Mouse (Mus musculus) CD4-positive, CD25-positive, alpha-beta regulatory T cell (primary cell): ENCODE measurements around the gene Gm26657. TPM values are rescaled to one million over a fixed set of nuclear protein-coding genes. Genes with fewer than 3 reads are reported as not detected.

Experiments used
- polyA plus RNA-seq: library from polyadenylated mRNA; unstranded; fragments of 100-300 nt; shearing (Covaris generic); gene quantifications from one replicate; pipeline ENCODE4 v1.2.1, GENCODE M21; 2017

The Gm26657 gene
- polyA plus RNA-seq: not detected

GRCm38 (mm10) chr4:56740020-56740485 is at the start of gene Gm26657:
Gene Gm26657 (plus strand): TSS chr4:56740070.

GRCm38 (mm10) chr4:56741041-56741493 is 1.2 kb downstream of the Gm26657 start, which contains the start of gene Actl7b:
Gene Actl7b (minus strand): TSS chr4:56741443.

GRCm38 (mm10) chr4:56743363-56744195 is 3.7 kb downstream of the Gm26657 start, which contains the start of gene Actl7a:
Gene Actl7a (plus strand): TSS chr4:56743413.

Other genes starting within 250 kb of the Gm26657 start
- not detected for gene Actl7b, start 1.4 kb downstream of the Gm26657 start, polyA plus RNA-seq
- gene Actl7a, start 3.3 kb downstream of the Gm26657 start, polyA plus RNA-seq: not detected
- 34.0 TPM for gene Elp1, start 62.3 kb downstream of the Gm26657 start, polyA plus RNA-seq
- gene Fam206a, start 62.3 kb downstream of the Gm26657 start, polyA plus RNA-seq: 19.7 TPM
- 1.5 TPM for gene Ctnnal1, start 125.1 kb downstream of the Gm26657 start, polyA plus RNA-seq
- gene Tmem245, start 207.4 kb downstream of the Gm26657 start, polyA plus RNA-seq: 15.1 TPM